ENCODE assay signal across 16 mouse cellular contexts in genomic region chr9:57986293-57986692, GRCm38 (mm10). TPM values are rescaled to one million over a fixed set of nuclear protein-coding genes. Genes with fewer than 3 reads are reported as not detected.
"Had no signal": no experiment of that assay in that cellular context is flagged by ENCODE, and none has a peak within 500 bp of the region (broad histone marks: within the 10 kb centered on the region; RNA-seq: fewer than 3 reads in every experiment).

No protein-coding gene starts in this region.

- H3K9ac ChIP-seq: intestine, embryonic 15.5 days; liver, embryonic 13.5 days; midbrain, embryonic 13.5 days; stomach, embryonic 15.5 days had no signal

- H3K9me3 ChIP-seq: intestine, embryonic 15.5 days; liver, embryonic 13.5 days; midbrain, embryonic 13.5 days; stomach, embryonic 15.5 days had no signal

- DNase-seq: kidney, adult 11 months; kidney, adult 8-10 months; kidney, postnatal 14 days; kidney, postnatal 4 days; liver, embryonic 13.5 days; lung, adult 2 months; lung, postnatal 14 days; lung, postnatal 4 days; right cerebral cortex, postnatal 25 days; spleen, adult 18-20 months had no signal

- H3K4me3 ChIP-seq: intestine, embryonic 15.5 days; liver, embryonic 13.5 days; midbrain, embryonic 13.5 days; stomach, embryonic 15.5 days had no signal

- ATAC-seq: intestine, embryonic 15.5 days; midbrain, embryonic 13.5 days; midbrain, embryonic 16.5 days had no signal

- H3K27ac ChIP-seq: intestine, embryonic 15.5 days; liver, embryonic 13.5 days; midbrain, embryonic 13.5 days; stomach, embryonic 15.5 days had no signal

- H3K27me3 ChIP-seq: intestine, embryonic 15.5 days; midbrain, embryonic 13.5 days; stomach, embryonic 15.5 days had no signal

- H3K4me1 ChIP-seq: intestine, embryonic 15.5 days; liver, embryonic 13.5 days; midbrain, embryonic 13.5 days; stomach, embryonic 15.5 days had no signal

- H3K36me3 ChIP-seq: intestine, embryonic 15.5 days; liver, embryonic 13.5 days; midbrain, embryonic 13.5 days; stomach, embryonic 15.5 days had no signal

- H3K4me2 ChIP-seq: intestine, embryonic 15.5 days; liver, embryonic 13.5 days; midbrain, embryonic 13.5 days; stomach, embryonic 15.5 days had no signal

RNA-seq across cellular contexts. Expression of gene Cyp11a1, which starts 19.9 kb away (rescaled TPM):
- total RNA-seq: liver, adult 2 months; megakaryocyte-erythroid progenitor cell, adult 5-6 weeks had no signal
- polyA plus RNA-seq: liver, adult 2 months had no signal

RNA-seq across cellular contexts. Expression of gene Sema7a, which starts 46.4 kb away (rescaled TPM):
- total RNA-seq: megakaryocyte-erythroid progenitor cell, adult 5-6 weeks had no signal
- polyA plus RNA-seq: liver, embryonic 13.5 days had no signal
